Mouse (Mus musculus) kidney, adult 11 months (tissue): ENCODE results near the gene Lrrc4b.

Experiments
- DNase-seq: peaks from one replicate; pipeline ENCODE4 v3.0.0; 2022

Gene Lrrc4b

DNA sequence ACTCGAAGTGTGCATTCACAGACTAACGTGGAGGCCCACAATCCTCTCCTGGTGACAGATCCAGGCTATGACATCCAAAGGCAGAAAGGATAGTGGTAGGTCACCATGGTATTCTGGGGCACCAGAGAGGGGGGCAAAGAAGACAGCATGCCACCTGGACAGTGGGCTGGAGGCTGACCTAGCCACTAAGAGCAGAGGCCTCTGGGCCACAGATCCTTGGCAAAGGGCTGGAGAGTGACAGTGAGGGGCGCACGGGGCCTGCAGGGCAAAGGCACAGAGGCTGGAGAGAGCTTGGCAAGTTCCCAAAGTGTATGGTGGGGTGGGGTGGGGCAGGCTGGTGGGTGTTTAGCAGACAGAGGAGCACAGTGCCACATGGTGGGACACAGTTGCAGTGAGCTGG lies 61.5 kb downstream of the Lrrc4b start:
- DNase-seq, result no peak

GRCm38 (mm10) chr7:44491391-44491790 lies 62.6 kb downstream of the Lrrc4b start:
- DNase-seq, result no peak

DNA sequence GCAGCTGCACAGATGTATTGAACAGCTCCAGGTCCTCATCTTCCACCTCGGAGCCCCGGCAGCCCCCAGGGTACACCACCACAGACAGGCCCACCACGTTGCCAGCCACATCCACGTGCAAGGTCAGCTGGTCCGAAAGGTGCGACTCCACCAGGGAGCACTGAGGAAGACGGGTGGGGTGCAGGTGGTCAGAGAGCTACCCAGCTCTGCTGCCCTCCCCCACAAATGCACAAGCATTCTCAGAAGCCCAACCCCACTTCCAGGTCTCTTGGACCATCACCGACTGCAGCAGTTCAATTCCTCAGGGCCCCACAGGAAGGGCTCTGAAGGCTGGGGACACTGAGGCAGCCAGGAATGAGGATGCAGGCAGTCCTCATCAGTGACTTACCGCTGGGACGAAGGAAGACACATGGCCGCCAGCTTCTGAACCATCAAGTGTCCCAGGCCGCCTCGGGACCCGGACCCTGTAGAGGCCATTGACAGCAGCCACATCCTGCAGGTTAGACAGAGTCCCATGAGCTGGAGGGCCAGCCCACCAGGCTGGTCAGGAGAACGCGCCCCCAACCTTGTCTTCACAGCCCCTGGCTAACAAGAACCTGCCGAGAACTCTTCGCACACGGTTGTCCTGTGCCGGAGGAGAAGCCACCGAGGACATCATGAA lies 63.5 kb downstream of the Lrrc4b start:
- DNase-seq, result no peak

- DNase-seq, result no peak
Measured at GRCm38 (mm10) chr7:44494681-44495080, 65.9 kb downstream of the Lrrc4b start.

DNA sequence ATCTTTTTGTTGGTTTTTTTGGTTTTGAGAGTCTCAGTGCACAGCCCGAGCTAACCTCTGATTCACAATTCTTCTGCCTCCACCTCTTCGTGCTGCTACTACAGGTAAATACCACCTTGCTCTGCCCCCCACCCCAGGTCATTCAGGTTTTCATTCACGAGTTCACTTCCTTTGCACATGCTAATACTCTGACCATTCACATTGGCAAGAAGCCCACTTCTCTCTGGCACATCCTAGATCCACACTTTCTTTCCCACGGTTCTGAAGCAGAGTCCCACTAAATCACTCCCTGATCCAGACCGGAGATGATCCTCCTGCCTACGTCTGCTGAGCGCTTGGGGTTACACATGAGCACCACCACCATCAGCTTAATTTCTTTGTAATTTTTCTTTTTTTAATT lies 66.3 kb downstream of the Lrrc4b start:
- DNase-seq, result no peak

DNA sequence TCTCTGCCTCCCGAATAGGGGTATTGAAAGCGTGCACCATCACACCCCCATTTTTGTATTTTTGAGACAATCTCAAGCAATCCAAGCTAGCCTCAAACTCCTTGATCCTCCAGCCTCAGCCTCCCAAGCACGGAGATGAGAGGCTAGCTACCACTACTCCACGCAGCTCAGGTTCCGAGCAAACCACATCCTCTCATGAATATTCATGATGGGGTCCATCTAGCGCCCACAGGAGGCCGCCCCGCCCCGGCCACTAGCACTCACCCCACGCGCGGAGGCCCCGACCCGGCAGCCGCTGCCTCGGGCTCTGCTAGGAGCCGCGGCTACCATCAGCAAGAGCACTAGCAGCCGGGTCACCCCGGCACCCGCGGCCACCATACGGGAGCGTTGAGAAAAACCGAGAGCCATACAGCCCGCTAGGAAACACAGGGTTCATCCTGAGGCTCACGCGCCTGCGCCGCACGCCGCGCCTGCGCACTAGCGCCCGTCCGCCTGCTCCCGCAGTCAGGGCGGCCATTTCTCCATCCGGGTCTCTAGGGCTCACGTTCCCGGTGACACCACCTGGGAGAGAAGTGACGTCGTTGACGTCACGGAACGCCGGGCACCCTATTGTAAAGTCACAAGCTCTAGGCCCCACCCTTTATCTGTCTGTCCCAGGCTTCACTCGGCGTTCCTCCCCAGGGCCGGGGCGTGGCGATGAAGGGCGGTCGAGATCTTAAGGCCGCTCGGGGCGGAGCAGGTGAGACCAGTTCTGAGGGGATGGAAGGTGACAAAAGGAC lies 67.4 kb downstream of the Lrrc4b start, which contains the start of the genes Emc10 and Fam71e1:
Gene Emc10, minus strand, starts transcription at position 538 of the 779 bp plus-strand sequence.
Gene Fam71e1, plus strand, starts transcription at position 590 of the 779 bp plus-strand sequence.
- peak; percentile 99 for DNase-seq

DNA sequence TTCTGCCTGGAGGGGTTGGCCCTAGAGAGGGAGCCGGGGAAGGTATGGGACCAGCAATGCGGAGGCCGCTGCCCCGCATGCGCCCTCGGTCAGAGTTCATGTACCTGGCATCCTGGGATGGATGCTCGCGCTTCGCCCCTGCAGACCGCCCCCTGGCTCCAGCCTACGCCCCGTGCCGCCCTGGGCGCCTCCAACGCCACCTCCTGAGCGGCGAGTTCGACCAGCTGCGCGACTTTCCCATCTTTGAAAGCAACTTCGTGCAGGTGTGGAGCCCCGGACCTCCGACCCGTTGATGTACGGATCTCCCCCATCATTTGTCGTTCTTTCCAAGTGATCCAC lies 67.9 kb downstream of the Lrrc4b start:
- no peak for DNase-seq

DNA sequence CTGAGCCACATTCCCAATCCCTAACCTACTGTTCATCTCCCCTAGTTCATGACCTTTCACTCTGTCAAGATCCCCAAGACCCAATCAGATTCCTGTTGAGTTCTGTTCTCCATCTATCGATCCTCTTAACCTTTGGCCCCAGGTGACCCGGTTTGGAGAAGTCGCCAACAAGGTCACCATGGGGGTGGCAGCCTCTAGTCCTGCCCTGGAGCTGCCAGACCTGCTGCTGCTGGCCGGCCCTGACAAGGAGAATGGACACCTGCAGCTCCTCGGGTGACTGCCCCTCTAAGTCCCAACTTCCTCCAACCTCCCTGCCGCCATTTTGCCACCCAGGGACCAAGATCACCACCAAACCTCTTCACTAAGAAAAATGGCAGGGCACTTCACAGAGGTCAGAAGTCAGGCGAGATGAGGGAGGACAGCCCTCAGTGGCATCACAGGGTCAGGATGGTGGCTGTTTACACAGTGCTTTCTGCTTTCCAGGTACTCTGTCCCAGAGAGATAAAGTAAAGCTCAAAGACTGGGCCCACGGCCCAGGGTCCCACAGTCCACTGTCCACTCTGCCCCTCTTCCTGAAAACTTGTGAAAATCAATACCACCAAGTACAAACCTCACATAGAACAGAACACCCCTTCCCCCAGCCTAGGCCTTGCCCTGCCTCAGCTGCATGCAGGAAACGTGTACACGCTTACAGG lies 68.7 kb downstream of the Lrrc4b start:
- DNase-seq, result no peak

GRCm38 (mm10) chr7:44498922-44499321 lies 70.1 kb downstream of the Lrrc4b start:
- DNase-seq, result no peak

GRCm38 (mm10) chr7:44500046-44500445 lies 71.2 kb downstream of the Lrrc4b start:
- no peak for DNase-seq

- no peak for DNase-seq
Measured at GRCm38 (mm10) chr7:44501563-44502115, 72.8 kb downstream of the Lrrc4b start.

DNA sequence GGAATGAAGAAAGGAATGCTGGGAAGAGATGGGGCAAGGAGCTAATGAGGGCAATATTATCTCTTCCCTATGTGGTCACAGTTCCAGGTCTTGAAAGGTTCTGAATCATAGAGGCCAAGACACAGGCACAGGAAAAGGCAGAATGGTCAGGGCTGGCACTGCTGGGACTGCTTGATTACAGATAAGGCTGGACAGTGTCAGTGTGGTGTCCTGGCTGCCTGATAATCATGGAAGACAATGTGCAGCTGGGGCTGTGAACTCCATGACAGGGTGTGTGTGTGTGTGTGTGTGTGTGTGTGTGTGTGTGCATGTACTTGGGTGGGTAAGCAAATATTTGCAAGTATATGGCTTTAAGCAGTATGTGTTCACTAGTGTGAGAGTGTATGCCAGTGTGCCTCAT lies 78.7 kb downstream of the Lrrc4b start:
- DNase-seq, result no peak
